Mouse (Mus musculus) 3134 (cell line): ENCODE measurements around the gene Sigirr.

Experiments used
- DNase-seq: peaks from one replicate; pipeline ENCODE4 v3.0.0-alpha.2; 2011; ENCODE audit warnings: low spot score; ENCODE audit not compliant: insufficient read length; ENCODE audit errors: extremely low read depth

Gene Sigirr

GRCm38 (mm10) chr7:141061269-141061692 lies 39.1 kb downstream of the Sigirr start:
- no peak for DNase-seq

GRCm38 (mm10) chr7:141060426-141061242 lies 39.7 kb downstream of the Sigirr start, which contains the start of gene B4galnt4:
Gene B4galnt4 (plus strand): TSS chr7:141061104.
- peak; percentile 68 for DNase-seq

GRCm38 (mm10) chr7:141059929-141060328 lies 40.4 kb downstream of the Sigirr start:
- no peak for DNase-seq

- peak; percentile 22 for DNase-seq
These were observed 41.6 kb downstream of the Sigirr start for GRCm38 (mm10) chr7:141058601-141059341.

- DNase-seq = no peak
These were observed 42.8 kb downstream of the Sigirr start for GRCm38 (mm10) chr7:141057541-141057940.

- DNase-seq = no peak
These were observed 43.4 kb downstream of the Sigirr start for GRCm38 (mm10) chr7:141056976-141057375.

- DNase-seq = no peak
These were observed 44.6 kb downstream of the Sigirr start for GRCm38 (mm10) chr7:141055785-141056184.

GRCm38 (mm10) chr7:141052421-141052820 lies 48.0 kb downstream of the Sigirr start:
- no peak for DNase-seq

GRCm38 (mm10) chr7:141052016-141052415 lies 48.4 kb downstream of the Sigirr start:
- no peak for DNase-seq

GRCm38 (mm10) chr7:141051060-141051685 lies 49.2 kb downstream of the Sigirr start:
- no peak for DNase-seq

GRCm38 (mm10) chr7:141049326-141049725 lies 51.0 kb downstream of the Sigirr start:
- no peak for DNase-seq

- peak; percentile 80 for DNase-seq
These were observed 51.9 kb downstream of the Sigirr start for GRCm38 (mm10) chr7:141048226-141049218.

- peak; percentile 79 for DNase-seq
These were observed 52.7 kb downstream of the Sigirr start for GRCm38 (mm10) chr7:141047581-141048225.

- DNase-seq = peak; percentile 59
These were observed 53.3 kb downstream of the Sigirr start for GRCm38 (mm10) chr7:141046931-141047580.

GRCm38 (mm10) chr7:141042539-141042938 lies 57.8 kb downstream of the Sigirr start:
- no peak for DNase-seq

- DNase-seq = peak; percentile 54
These were observed 58.7 kb downstream of the Sigirr start for GRCm38 (mm10) chr7:141041661-141042060.
